Mouse (Mus musculus) MEL (cell line): ENCODE results near the gene Socs1. TPM values are rescaled to one million over a fixed set of nuclear protein-coding genes. Genes with fewer than 3 reads are reported as not detected.

Source experiments
- DNase-seq: peaks from one replicate; pipeline ENCODE4 v3.0.0; 2011; ENCODE audit warnings: low read depth, low spot score
- H3K27ac ChIP-seq: 2 replicates; pipeline ENCODE4 v1.5.1; 2012; ENCODE audit warnings: low read depth, mild to moderate bottlenecking, control low read depth, low read length, moderate library complexity; ENCODE audit not compliant: control insufficient read depth
- H3K27me3 ChIP-seq, 2 experiments: fragments of 150-350 bp in 1 of 2; sonication (generic) in 1 of 2; 2 replicates each; pipeline ENCODE4 v1.6.1; 2012; ENCODE audit warnings: low read length in 2 of 2, mild to moderate bottlenecking in 2 of 2, improper control_type of control experiment in 1 of 2, moderate library complexity in 1 of 2; ENCODE audit not compliant: insufficient read depth in 2 of 2, control insufficient read depth in 1 of 2
- H3K36me3 ChIP-seq, 2 experiments: 2 replicates each; pipeline ENCODE4 v1.6.1; 2012 to 2014; ENCODE audit warnings: low read length in 2 of 2, improper control_type of control experiment in 1 of 2, inconsistent platforms in 1 of 2, mild to moderate bottlenecking in 1 of 2; ENCODE audit not compliant: insufficient read depth in 2 of 2, control insufficient read depth in 1 of 2
- H3K4me1 ChIP-seq, 2 experiments: fragments of 150-350 bp in 1 of 2; sonication (generic) in 1 of 2; 2 replicates each; pipeline ENCODE4 v1.6.1; 2012; ENCODE audit warnings: low read length in 2 of 2, improper control_type of control experiment in 1 of 2, mild to moderate bottlenecking in 1 of 2; ENCODE audit not compliant: insufficient read depth in 2 of 2, control insufficient read depth in 1 of 2
- H3K4me3 ChIP-seq, 2 experiments: fragments of 150-350 bp in 1 of 2; sonication (generic) in 1 of 2; 2 replicates each; pipeline ENCODE4 v1.5.1; 2012; ENCODE audit warnings: low read depth in 2 of 2, low read length in 2 of 2, mild to moderate bottlenecking in 2 of 2, moderate library complexity in 2 of 2, control low read depth in 1 of 2, improper control_type of control experiment in 1 of 2; ENCODE audit not compliant: control insufficient read depth in 1 of 2, insufficient read depth in 1 of 2
- H3K79me2 ChIP-seq: 2 replicates; pipeline ENCODE4 v1.6.1; 2012; ENCODE audit warnings: mild to moderate bottlenecking, low read length, moderate library complexity; ENCODE audit not compliant: control insufficient read depth, poor library complexity, insufficient read depth
- H3K9ac ChIP-seq: 2 replicates; pipeline ENCODE4 v1.6.1; 2012; ENCODE audit warnings: low read depth, mild to moderate bottlenecking, control low read depth, low read length, moderate library complexity; ENCODE audit not compliant: control insufficient read depth, poor library complexity, severe bottlenecking
- H3K9me3 ChIP-seq: fragments of 150-350 bp; sonication (generic); replicated peaks from 2 replicates; pipeline ENCODE4 v1.6.1; 2012; ENCODE audit warnings: mild to moderate bottlenecking, low read length, improper control_type of control experiment, moderate library complexity; ENCODE audit not compliant: insufficient read depth
- CHD2 ChIP-seq: IDR thresholded peaks from 2 replicates; pipeline ENCODE4 v1.6.1; 2011; ENCODE audit warnings: low read length, improper control_type of control experiment
- E2F4 ChIP-seq: IDR thresholded peaks from 2 replicates; pipeline ENCODE4 v1.6.1; 2011; ENCODE audit warnings: low read depth, low read length, improper control_type of control experiment, borderline replicate concordance
- EP300 ChIP-seq, 2 experiments: IDR thresholded peaks; 2 replicates each; pipeline ENCODE4 v1.6.1; 2011; ENCODE audit warnings: improper control_type of control experiment in 2 of 2, low read length in 2 of 2, low read depth in 1 of 2, mild to moderate bottlenecking in 1 of 2
- ETS1 ChIP-seq: IDR thresholded peaks from 2 replicates; pipeline ENCODE4 v1.6.1; 2012; ENCODE audit warnings: low read depth, mild to moderate bottlenecking, inconsistent platforms, low read length, improper control_type of control experiment, moderate library complexity
- GATA1 ChIP-seq: IDR thresholded peaks from 2 replicates; pipeline ENCODE4 v1.6.1; 2011; ENCODE audit warnings: low read depth, low read length, improper control_type of control experiment
- HCFC1 ChIP-seq: IDR thresholded peaks from 2 replicates; pipeline ENCODE4 v1.6.1; 2012; ENCODE audit warnings: low read depth, mild to moderate bottlenecking, inconsistent platforms, low read length, improper control_type of control experiment, moderate library complexity
- KAT2A ChIP-seq: conservative IDR thresholded peaks from 2 replicates; pipeline ENCODE4 v1.6.1; 2012; ENCODE audit warnings: low read depth, low read length, improper control_type of control experiment, inconsistent platforms
- MAX ChIP-seq: IDR thresholded peaks from 2 replicates; pipeline ENCODE4 v1.6.1; 2011; ENCODE audit warnings: low read length, improper control_type of control experiment
- MAZ ChIP-seq: IDR thresholded peaks from 2 replicates; pipeline ENCODE4 v1.6.1; 2012; ENCODE audit warnings: low read depth, mild to moderate bottlenecking, inconsistent platforms, low read length, improper control_type of control experiment
- MEF2A ChIP-seq: IDR thresholded peaks from 2 replicates; pipeline ENCODE4 v1.6.1; 2014; ENCODE audit warnings: low read depth, mild to moderate bottlenecking, inconsistent platforms, low read length, improper control_type of control experiment; ENCODE audit not compliant: poor library complexity, insufficient replicate concordance, severe bottlenecking; ENCODE audit errors: extremely low read depth
- MYB ChIP-seq: IDR thresholded peaks from 2 replicates; pipeline ENCODE4 v1.6.1; 2011; ENCODE audit warnings: mild to moderate bottlenecking, low read depth, low read length, improper control_type of control experiment
- MYC ChIP-seq: IDR thresholded peaks from 2 replicates; pipeline ENCODE4 v1.6.1; 2011; ENCODE audit warnings: low read depth, mild to moderate bottlenecking, low read length, improper control_type of control experiment, moderate library complexity
- NELFE ChIP-seq: IDR thresholded peaks from 2 replicates; pipeline ENCODE4 v1.6.1; 2011; ENCODE audit warnings: low read depth, low read length, improper control_type of control experiment
- POLR2A ChIP-seq, 2 experiments: IDR thresholded peaks; 2 replicates each; pipeline ENCODE4 v1.6.1; 2011 to 2012; ENCODE audit warnings: low read length in 2 of 2, mild to moderate bottlenecking in 2 of 2, control low read depth in 1 of 2, improper control_type of control experiment in 1 of 2, low read depth in 1 of 2, moderate library complexity in 1 of 2; ENCODE audit not compliant: control insufficient read depth in 1 of 2, insufficient read depth in 1 of 2, poor library complexity in 1 of 2
- POLR2AphosphoS2 ChIP-seq: IDR thresholded peaks from 2 replicates; pipeline ENCODE4 v1.6.1; 2011; ENCODE audit warnings: low read length, improper control_type of control experiment
- POLR2AphosphoS5 ChIP-seq: IDR thresholded peaks from 2 replicates; pipeline ENCODE4 v1.6.1; 2012; ENCODE audit warnings: low read depth, borderline replicate concordance, mild to moderate bottlenecking, inconsistent platforms, low read length, moderate library complexity, mixed read lengths
- RAD21 ChIP-seq: IDR thresholded peaks from 2 replicates; pipeline ENCODE4 v1.6.1; 2011; ENCODE audit warnings: mild to moderate bottlenecking, low read depth, low read length, improper control_type of control experiment
- RCOR1 ChIP-seq: IDR thresholded peaks from 2 replicates; pipeline ENCODE4 v1.6.1; 2012; ENCODE audit warnings: low read depth, mild to moderate bottlenecking, inconsistent platforms, low read length, improper control_type of control experiment
- SMC3 ChIP-seq: IDR thresholded peaks from 2 replicates; pipeline ENCODE4 v1.6.1; 2011; ENCODE audit warnings: low read depth, low read length, improper control_type of control experiment
- TAL1 ChIP-seq: IDR thresholded peaks from 2 replicates; pipeline ENCODE4 v1.6.1; 2012; ENCODE audit warnings: mild to moderate bottlenecking, inconsistent platforms, low read length, moderate library complexity, mixed read lengths
- TCF12 ChIP-seq: IDR thresholded peaks from 2 replicates; pipeline ENCODE4 v1.6.1; 2014; ENCODE audit warnings: low read depth, mild to moderate bottlenecking, inconsistent platforms, low read length, improper control_type of control experiment, moderate library complexity
- UBTF ChIP-seq: IDR thresholded peaks from 2 replicates; pipeline ENCODE4 v1.6.1; 2012; ENCODE audit warnings: low read depth, mild to moderate bottlenecking, inconsistent platforms, low read length, improper control_type of control experiment, moderate library complexity, borderline replicate concordance; ENCODE audit not compliant: insufficient read depth
- USF1 ChIP-seq: IDR thresholded peaks from 2 replicates; pipeline ENCODE4 v1.6.1; 2014; ENCODE audit warnings: low read depth, mild to moderate bottlenecking, inconsistent platforms, low read length, improper control_type of control experiment, moderate library complexity
- USF2 ChIP-seq, 2 experiments: IDR thresholded peaks; 2 replicates each; pipeline ENCODE4 v1.6.1; 2011 to 2012; ENCODE audit warnings: improper control_type of control experiment in 2 of 2, low read length in 2 of 2, borderline replicate concordance in 1 of 2, inconsistent platforms in 1 of 2, low read depth in 1 of 2, mild to moderate bottlenecking in 1 of 2; ENCODE audit not compliant: insufficient read depth in 1 of 2
- ZC3H11A ChIP-seq: IDR thresholded peaks from 2 replicates; pipeline ENCODE4 v1.6.1; 2012; ENCODE audit warnings: low read depth, mild to moderate bottlenecking, inconsistent platforms, low read length, improper control_type of control experiment
- ZKSCAN1 ChIP-seq: IDR thresholded peaks from 2 replicates; pipeline ENCODE4 v1.6.1; 2012; ENCODE audit warnings: low read depth, mild to moderate bottlenecking, inconsistent platforms, low read length, improper control_type of control experiment, moderate library complexity
- ZMIZ1 ChIP-seq: IDR thresholded peaks from 2 replicates; pipeline ENCODE4 v1.6.1; 2012; ENCODE audit warnings: low read depth, mild to moderate bottlenecking, inconsistent platforms, low read length, improper control_type of control experiment, moderate library complexity
- polyA plus RNA-seq, 2 experiments: library from polyadenylated mRNA; stranded (reverse) in 1 of 2; unstranded in 1 of 2; fragments of >175 nt in 1 of 2; fragments of >200 nt in 1 of 2; gene quantifications; 2 replicates each; pipeline versions ENCODE4 v1.2.1 to v1.2.4; 2012; ENCODE audit warnings: low replicate concordance in 2 of 2, low read depth in 1 of 2; ENCODE audit not compliant: insufficient read length in 2 of 2, insufficient read depth in 1 of 2, missing spikeins in 1 of 2
- total RNA-seq: library from RNA; depleted of rRNA; stranded (reverse); fragments of 300-350 nt; gene quantifications from 2 replicates; pipeline ENCODE4 v1.2.3, GENCODE M21; 2012

The Socs1 gene
- total and polyA plus RNA-seq, 3 experiments, result 0.12 to 0.36 TPM; not detected in 1

DNA sequence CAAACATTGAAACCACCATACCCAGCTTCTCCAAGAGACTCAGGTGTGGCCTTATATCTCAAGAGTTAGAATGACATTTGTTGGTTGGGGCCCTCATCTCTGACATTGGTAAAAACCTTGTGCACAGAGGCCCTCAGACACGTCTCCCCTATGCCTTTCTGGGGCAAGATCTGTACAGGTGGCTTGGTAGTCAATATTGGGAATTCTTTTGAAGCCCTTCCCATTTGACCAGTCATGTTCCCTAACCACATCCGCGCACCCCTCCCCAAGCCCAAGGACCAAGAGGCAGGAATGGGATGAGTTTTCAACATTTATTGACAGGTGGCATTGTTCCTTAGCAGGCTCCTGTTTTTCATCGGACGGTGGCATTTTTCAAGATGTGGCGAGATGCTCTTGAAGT lies 10.7 kb upstream of the Socs1 start, which contains the start of gene Prm2:
Gene Prm2, minus strand, starts transcription at position 101 of the 400 bp plus-strand sequence.
- Histone ChIP-seq H3K9ac (no peak within 1 kb of the TSS), H3K4me3 (no peak within 1 kb of the TSS), H3K79me2 (no peaks in the 10 kb centered on the region), H3K27ac (no peak within 1 kb of the TSS), H3K9me3 (no peaks in the 10 kb centered on the region), H3K4me1 (no peaks in the 10 kb centered on the region), H3K36me3 (no peaks in the 10 kb centered on the region)
- no peak for DNase-seq
- TF ChIP-seq POLR2AphosphoS5 (no peak), USF1 (no peak), MAX (no peak), EP300 (IDR thresholded peaks at IDR 0.05; ENCODE audit: low read depth in 1 of 2, low read length in 2 of 2) (no peak), NELFE (no peak), MAZ (no peak), ETS1 (no peak), ZC3H11A (no peak), RCOR1 (no peak), USF2 (IDR thresholded peaks at IDR 0.05; ENCODE audit: borderline replicate concordance in 1 of 2, insufficient read depth in 1 of 2, low read depth in 1 of 2, low read length in 2 of 2) (no peak), SMC3 (no peak), UBTF (no peak), POLR2A (IDR thresholded peaks at IDR 0.05; ENCODE audit: control insufficient read depth in 1 of 2, insufficient read depth in 1 of 2, low read depth in 1 of 2, low read length in 2 of 2, poor library complexity in 1 of 2) (no peak), MYB (no peak), ZKSCAN1 (no peak), GATA1 (no peak), TAL1 (no peak), HCFC1 (no peak), KAT2A (no peak), E2F4 (no peak)
- TF ChIP-seq, all 39 proteins: peak for 0
- no peaks in the 10 kb centered on the region for H3K27me3 ChIP-seq

DNA sequence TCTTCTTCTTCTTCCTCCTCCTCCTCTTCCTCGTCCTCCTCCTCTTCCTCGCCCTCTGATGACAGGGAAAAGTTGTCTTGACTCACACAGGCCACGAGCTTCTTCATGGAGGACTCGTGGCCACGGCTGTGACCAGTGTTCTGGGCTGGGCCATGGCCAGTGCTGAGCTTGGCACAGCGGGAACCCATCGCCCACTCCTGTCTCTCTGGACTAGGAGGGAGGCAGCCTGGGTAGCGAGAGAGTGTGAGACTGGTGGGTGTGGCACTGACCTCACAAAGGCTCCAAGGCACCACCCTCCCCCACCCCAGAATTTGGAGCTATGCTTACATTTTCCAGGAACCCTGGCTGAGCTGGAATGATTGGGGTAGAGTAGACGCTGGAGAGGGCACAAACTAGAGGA lies 5.4 kb upstream of the Socs1 start, which contains the start of gene Prm3:
Gene Prm3, minus strand, starts transcription at position 213 of the 400 bp plus-strand sequence.
- Histone ChIP-seq H3K9ac (no peak within 1 kb of the TSS), H3K79me2 (no peaks in the 10 kb centered on the region), H3K4me3 (no peak within 1 kb of the TSS), H3K9me3 (no peaks in the 10 kb centered on the region), H3K27ac (no peak within 1 kb of the TSS), H3K36me3 (no peaks in the 10 kb centered on the region), H3K27me3 (no peaks in the 10 kb centered on the region), H3K4me1 (peaks cover 0 to 3% of the 10 kb centered on the region in 2 experiments; a peak in 1 of 4 replicates)
- TF ChIP-seq POLR2AphosphoS2 (no peak), RAD21 (no peak), CHD2 (no peak), MYB (no peak), NELFE (no peak), USF2 (IDR thresholded peaks at IDR 0.05; ENCODE audit: borderline replicate concordance in 1 of 2, insufficient read depth in 1 of 2, low read depth in 1 of 2, low read length in 2 of 2) (no peak), MAZ (no peak), HCFC1 (no peak), KAT2A (no peak), TCF12 (no peak), MAX (no peak), E2F4 (no peak), MEF2A (no peak), ZMIZ1 (no peak), MYC (no peak)
- DNase-seq, result no peak
